Mouse (Mus musculus) lung, adult 2 months (tissue): ENCODE measurements at regions not wholly inside any gene's neighbourhood (a gene's known extent, or its start where the extent isn't known, plus 50 kb on each side); places are given as distances from the start of the nearest gene placed in this dataset.
"Not testable (repeated sequence)": the region's sequence is repeated elsewhere in the genome, so short reads cannot be mapped to it uniquely, and the experiment has no call there.

Experiments used
- DNase-seq: peaks from one replicate; pipeline ENCODE4 v3.0.0; 2022
- H3K4me1 ChIP-seq: fragments of 200-500 bp; 2 replicates; pipeline ENCODE4 v1.6.1; 2011; ENCODE audit warnings: low read length; ENCODE audit not compliant: control insufficient read depth, insufficient read depth
- H3K4me3 ChIP-seq: fragments of 200-500 bp; replicated peaks from 2 replicates; pipeline ENCODE3; 2011; ENCODE audit warnings: low read depth, mild to moderate bottlenecking, control low read depth, low read length; ENCODE audit errors: extremely low read depth
- CTCF ChIP-seq: fragments of 200-500 bp; IDR thresholded peaks from 2 replicates; pipeline ENCODE4 v1.5.1; 2011; ENCODE audit warnings: mild to moderate bottlenecking, low read length, control low read depth; ENCODE audit not compliant: insufficient read depth
- POLR2A ChIP-seq: fragments of 200-500 bp; IDR thresholded peaks from 2 replicates; pipeline ENCODE4 v1.6.1; 2011; ENCODE audit warnings: low read depth, mild to moderate bottlenecking, control low read depth, low read length, borderline replicate concordance; ENCODE audit errors: extremely low read depth
- WGBS: fragments of 180-500 bp; shearing (Covaris S2); methylation state at CpG from one replicate; pipeline ENCODE4 v1.1.7; 2018; 5-methylcytosine and 5-hydroxymethylcytosine counted together

- 75% methylated on average over 2 of the region's 2 CpGs for WGBS
- H3K4me3 ChIP-seq, result no peak overlapping the region
- TF ChIP-seq POLR2A (no peak), CTCF (no peak)
- no peak for DNase-seq
- no peaks in the 10 kb centered on the region for H3K4me1 ChIP-seq
Observed at GRCm38 (mm10) chr17:14114856-14115255, 55.5 kb upstream of the Gm7358 start.

GRCm38 (mm10) chr17:14111692-14112091 is 52.4 kb upstream of the Gm7358 start:
- 16% methylated on average over 1 of the region's 1 CpGs for WGBS

More at GRCm38 (mm10) chr17:14111692-14112091, 52.4 kb upstream of the Gm7358 start:
- H3K4me1 ChIP-seq, H3K4me3 ChIP-seq, DNase-seq: not testable (repeated sequence)
